Mouse (Mus musculus) heart, embryonic 11.5 days (tissue): ENCODE results near the gene Plod1. TPM values are rescaled to one million over a fixed set of nuclear protein-coding genes. Genes with fewer than 3 reads are reported as not detected.

ENCODE experiments used
- ATAC-seq: fragments of 200-750 bp; cut with Nextera tagmentation; replicated peaks from 2 replicates; pipeline ENCODE4 v1.8.0; 2017; ENCODE audit warnings: moderate library complexity; ENCODE audit not compliant: insufficient number of reproducible peaks, low FRiP score, low TSS enrichment
- H3K27ac ChIP-seq: fragments of 300-500 bp; sonication (generic); 2 replicates; pipeline ENCODE4 v1.5.1; 2014; ENCODE audit warnings: mild to moderate bottlenecking, low read depth, low read length
- H3K27me3 ChIP-seq: fragments of 300-500 bp; sonication (generic); 2 replicates; pipeline ENCODE4 v1.6.1; 2014; ENCODE audit warnings: mild to moderate bottlenecking, low read length, mixed read lengths; ENCODE audit not compliant: control insufficient read depth, insufficient read depth
- H3K36me3 ChIP-seq: fragments of 300-500 bp; sonication (generic); 2 replicates; pipeline ENCODE4 v1.6.1; 2014; ENCODE audit warnings: mild to moderate bottlenecking, low read length, moderate library complexity, mixed read lengths; ENCODE audit not compliant: control insufficient read depth, insufficient read depth
- H3K4me1 ChIP-seq: fragments of 300-500 bp; sonication (generic); 2 replicates; pipeline ENCODE4 v1.6.1; 2014; ENCODE audit warnings: low read length; ENCODE audit not compliant: control insufficient read depth, insufficient read depth
- H3K4me2 ChIP-seq: fragments of 300-500 bp; sonication (generic); 2 replicates; pipeline ENCODE4 v1.6.1; 2014; ENCODE audit warnings: mild to moderate bottlenecking, moderate library complexity
- H3K4me3 ChIP-seq: fragments of 300-500 bp; sonication (generic); 2 replicates; pipeline ENCODE4 v1.5.1; 2014; ENCODE audit warnings: low read depth, low read length
- H3K9ac ChIP-seq: fragments of 300-500 bp; sonication (generic); 2 replicates; pipeline ENCODE4 v1.6.1; 2014; ENCODE audit warnings: mild to moderate bottlenecking, low read depth, low read length, moderate library complexity
- H3K9me3 ChIP-seq: fragments of 300-500 bp; sonication (generic); replicated peaks from 2 replicates; pipeline ENCODE4 v1.6.1; 2016; ENCODE audit warnings: low read length; ENCODE audit not compliant: control insufficient read depth
- WGBS: fragments of 180-500 bp; shearing (Covaris S2); extraction: QIAGEN DNeasy Blood & Tissue Kit; methylation state at CpG from one replicate; pipeline ENCODE4 v1.1.7; 2014; ENCODE audit not compliant: insufficient replicate concordance; 5-methylcytosine and 5-hydroxymethylcytosine counted together
- polyA plus RNA-seq: library from polyadenylated mRNA; unstranded; fragments of >200 nt; fragmentation: Nextera tagmentation; extraction: Ambion mirVana; gene quantifications from 2 replicates; pipeline ENCODE4 v1.2.1, GENCODE M21; 2014

Gene Plod1
- polyA plus RNA-seq, 1 experiment from 2014 or later = 40.1 TPM

DNA sequence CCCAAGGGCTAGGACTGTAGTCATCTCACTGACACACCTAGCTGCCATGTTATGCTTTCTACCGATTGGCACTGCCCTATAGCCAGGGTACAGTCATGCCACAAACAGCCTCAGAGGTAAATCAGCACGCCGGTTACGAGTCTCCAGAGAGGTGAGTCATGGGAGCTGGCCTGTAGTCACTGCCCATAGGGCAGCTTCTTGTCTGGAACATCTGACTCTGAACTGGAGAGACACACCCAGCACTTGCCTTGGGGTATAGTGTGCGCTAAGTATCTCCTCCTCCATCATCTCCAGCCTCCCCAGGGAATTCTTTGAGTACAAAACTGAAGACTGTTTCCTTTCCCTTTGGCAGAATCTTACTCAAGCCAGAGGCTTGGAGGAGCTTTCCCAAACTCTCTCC lies 30.3 kb downstream of the Plod1 start:
- ATAC-seq = no peak
- H3K36me3 ChIP-seq = peaks cover 5% of the 10 kb centered on the region; the same call in 1 of the 2 replicates
- 85% methylated on average over 5 of the region's 5 CpGs for WGBS
- no peak overlapping the region for H3K27ac ChIP-seq
- H3K9me3 ChIP-seq = no peaks in the 10 kb centered on the region
- no peak overlapping the region for H3K4me3 ChIP-seq
- no peak overlapping the region for H3K4me2 ChIP-seq
- no peak overlapping the region for H3K9ac ChIP-seq
- no peaks in the 10 kb centered on the region for H3K27me3 ChIP-seq
- peaks cover 7% of the 10 kb centered on the region for H3K4me1 ChIP-seq

DNA sequence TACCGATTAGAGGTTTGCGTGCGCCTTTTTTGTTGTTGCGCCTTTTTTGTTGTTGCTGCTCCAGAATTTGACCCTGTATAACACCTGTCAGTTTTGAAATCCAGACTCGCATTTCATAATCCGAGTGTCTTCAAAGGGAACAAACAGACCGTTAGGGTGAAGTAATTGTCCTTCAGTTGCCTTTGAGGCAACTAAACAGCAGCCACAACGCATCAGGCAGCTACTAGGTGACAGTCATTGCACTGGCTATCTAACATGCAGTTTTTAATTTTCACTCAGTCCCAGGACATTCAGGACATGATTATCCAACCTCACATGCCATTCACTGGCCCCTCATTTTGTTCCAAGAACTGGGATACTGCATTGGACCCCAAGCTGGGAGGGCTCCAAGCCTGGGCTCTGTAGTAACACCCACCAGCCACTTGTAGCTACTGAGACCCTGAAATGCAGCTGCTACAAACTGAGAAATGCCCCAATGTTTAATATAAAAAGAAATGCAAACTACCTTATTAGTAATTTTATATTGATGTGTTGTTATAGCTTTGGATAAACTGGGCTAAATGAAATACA lies 31.4 kb downstream of the Plod1 start:
- 2% methylated on average over 8 of the region's 8 CpGs for WGBS
- ATAC-seq = peak; percentile 8

DNA sequence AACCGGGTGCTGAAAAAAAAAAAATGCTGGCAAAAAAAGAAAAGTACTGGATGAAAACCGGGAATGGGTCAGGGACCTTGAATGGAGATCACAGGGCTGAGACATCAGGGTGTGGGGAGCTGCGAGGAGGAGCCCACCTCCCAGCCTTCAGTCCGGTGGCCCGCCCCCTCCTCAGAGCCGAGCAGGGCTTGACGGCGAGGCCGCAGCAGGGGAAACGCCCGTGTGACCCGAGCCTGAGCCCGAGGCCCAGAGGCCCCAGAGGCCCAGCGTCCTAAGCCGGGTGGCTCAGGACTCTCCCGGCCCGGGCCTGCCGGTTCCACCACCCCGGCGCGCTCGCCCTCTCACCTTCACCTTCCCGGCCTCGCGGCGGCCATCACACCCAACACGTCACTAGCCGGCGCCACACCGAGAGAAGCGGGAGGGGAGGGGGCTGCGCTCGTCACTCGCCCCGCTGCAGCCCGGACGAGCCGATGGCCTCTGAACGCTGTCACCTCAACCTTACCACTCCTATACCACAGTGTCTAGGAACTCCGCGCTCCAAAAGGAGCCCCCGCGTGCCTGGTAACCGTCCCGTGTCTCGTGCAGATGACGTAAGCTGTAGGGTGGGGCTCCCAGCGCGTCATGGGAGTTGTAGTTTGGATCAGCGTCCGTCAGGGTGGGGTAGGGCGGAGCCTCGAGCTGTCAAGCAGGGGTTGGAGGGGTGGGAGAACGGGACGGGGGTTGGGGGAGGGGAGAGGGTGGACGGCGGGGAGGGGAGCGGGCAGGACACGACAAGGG lies 32.1 kb downstream of the Plod1 start, which contains the start of gene Mfn2:
Gene Mfn2 (minus strand): TSS at position 392 of the 777 bp plus-strand sequence.
- H3K9ac ChIP-seq = peak within 1 kb of the TSS; percentile 89
- peak within 1 kb of the TSS; percentile 67 for H3K4me2 ChIP-seq
- H3K4me1 ChIP-seq = peaks cover 19% of the 10 kb centered on the region
- peak; percentile 93 for ATAC-seq
- H3K9me3 ChIP-seq = no peaks in the 10 kb centered on the region
- peak within 1 kb of the TSS; percentile 89 for H3K27ac ChIP-seq
- under 1% methylated on average over 59 of the region's 59 CpGs for WGBS
- peak within 1 kb of the TSS; percentile 94 for H3K4me3 ChIP-seq
- peaks cover 14% of the 10 kb centered on the region for H3K36me3 ChIP-seq
- H3K27me3 ChIP-seq = no peaks in the 10 kb centered on the region

More for the DNA sequence above, 31.4 kb downstream of the Plod1 start:
- no peaks in the 10 kb centered on the region for H3K27me3 ChIP-seq
- H3K27ac ChIP-seq = peak overlapping the region; percentile 24; the same call in 1 of the 2 replicates
- H3K9ac ChIP-seq = peak overlapping the region; percentile 89
- H3K4me1 ChIP-seq = peaks cover 16% of the 10 kb centered on the region
- H3K4me3 ChIP-seq = peak overlapping the region; percentile 94
- H3K9me3 ChIP-seq = no peaks in the 10 kb centered on the region
- peak overlapping the region; percentile 60 for H3K4me2 ChIP-seq
- H3K36me3 ChIP-seq = peaks cover 9% of the 10 kb centered on the region; the same call in 1 of the 2 replicates

DNA sequence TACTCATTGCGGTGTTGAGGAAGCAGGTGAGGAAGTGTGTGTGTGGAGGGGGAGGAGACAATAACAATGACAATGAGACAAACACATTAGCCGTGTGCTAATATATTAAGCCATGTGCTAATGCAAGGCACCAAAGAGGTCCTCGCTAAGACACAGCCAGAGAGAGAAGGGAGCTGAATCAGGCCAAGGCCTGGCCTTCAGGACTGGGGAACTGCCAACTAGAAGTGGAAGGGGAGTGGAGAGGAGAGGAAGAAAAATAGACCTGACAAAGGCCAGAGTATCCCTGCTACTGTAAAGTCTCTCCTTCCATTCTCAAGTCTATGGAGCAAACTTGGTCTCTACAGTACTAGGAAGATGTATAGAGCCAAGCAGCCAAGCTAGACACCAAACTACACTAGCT lies 33.0 kb downstream of the Plod1 start:
- no peak for ATAC-seq
- H3K4me2 ChIP-seq = peak overlapping the region; percentile 67
- H3K27me3 ChIP-seq = no peaks in the 10 kb centered on the region
- peaks cover 16% of the 10 kb centered on the region for H3K36me3 ChIP-seq
- H3K4me1 ChIP-seq = peaks cover 19% of the 10 kb centered on the region
- 80% methylated on average over 3 of the region's 3 CpGs for WGBS
- H3K9ac ChIP-seq = peak overlapping the region; percentile 89
- no peak overlapping the region for H3K27ac ChIP-seq
- peak overlapping the region; percentile 94 for H3K4me3 ChIP-seq
- H3K9me3 ChIP-seq = no peaks in the 10 kb centered on the region

DNA sequence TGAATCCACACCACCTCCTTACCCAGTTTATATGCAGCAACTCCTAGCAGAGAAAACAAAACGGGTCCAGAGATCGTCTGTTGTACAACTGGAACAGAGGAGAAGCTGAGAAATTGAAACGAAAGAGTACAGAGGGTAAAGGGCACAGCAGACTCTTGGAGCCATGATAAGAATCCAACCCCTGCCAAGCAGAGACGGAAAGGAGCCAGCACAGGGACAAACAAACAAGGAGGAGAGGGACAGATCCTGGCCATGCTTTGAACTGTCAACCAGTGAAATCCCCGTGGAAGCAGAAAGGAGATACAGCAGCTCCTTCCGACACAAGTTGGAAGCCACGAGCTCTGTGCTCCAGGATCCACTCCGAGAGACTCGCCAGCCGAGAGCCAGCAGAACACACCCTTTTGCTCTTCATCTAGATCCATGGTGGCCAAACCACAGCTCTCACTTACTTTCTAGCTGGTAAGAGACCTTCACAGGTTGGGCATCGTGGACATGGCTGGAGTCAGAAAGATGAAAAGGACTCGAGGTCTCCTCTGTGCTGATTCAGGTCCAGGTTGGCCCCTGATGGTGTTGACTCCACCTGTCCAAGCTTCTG lies 33.6 kb downstream of the Plod1 start:
- no peak overlapping the region for H3K4me3 ChIP-seq
- H3K9me3 ChIP-seq = no peaks in the 10 kb centered on the region
- H3K9ac ChIP-seq = no peak overlapping the region
- no peak overlapping the region for H3K27ac ChIP-seq
- no peaks in the 10 kb centered on the region for H3K27me3 ChIP-seq
- no peak overlapping the region; the same call in 1 of the 2 replicates for H3K4me2 ChIP-seq
- peaks cover 19% of the 10 kb centered on the region for H3K4me1 ChIP-seq
- no peak for ATAC-seq
- WGBS = 84% methylated on average over 12 of the region's 12 CpGs
- H3K36me3 ChIP-seq = peaks cover 19% of the 10 kb centered on the region

DNA sequence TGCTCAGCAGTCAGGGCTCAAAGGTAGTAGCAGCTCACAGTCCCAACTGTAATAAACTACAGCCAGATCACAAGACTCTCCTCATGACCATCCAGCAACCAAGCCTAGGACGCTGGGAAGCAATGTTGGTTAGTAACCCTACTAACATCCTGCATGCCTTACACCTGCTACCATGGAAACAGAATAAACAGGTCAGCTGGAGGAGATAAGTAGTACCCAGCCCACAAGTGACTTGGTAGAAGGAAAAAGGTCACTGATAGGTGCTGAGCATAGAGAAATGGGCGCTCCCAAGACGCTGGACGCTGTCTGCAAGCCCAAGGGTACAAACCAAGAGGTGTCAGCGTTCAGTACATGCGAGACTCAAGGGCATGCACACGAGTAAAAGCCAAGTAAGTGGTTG lies 36.1 kb downstream of the Plod1 start:
- peak overlapping the region; percentile 25 for H3K27ac ChIP-seq
- no peak overlapping the region for H3K9ac ChIP-seq
- peaks cover 36% of the 10 kb centered on the region for H3K4me1 ChIP-seq
- ATAC-seq = no peak
- peaks cover 27% of the 10 kb centered on the region for H3K36me3 ChIP-seq
- no peaks in the 10 kb centered on the region for H3K9me3 ChIP-seq
- H3K4me2 ChIP-seq = no peak overlapping the region
- no peaks in the 10 kb centered on the region for H3K27me3 ChIP-seq
- WGBS = 60% methylated on average over 7 of the region's 7 CpGs
- H3K4me3 ChIP-seq = no peak overlapping the region

DNA sequence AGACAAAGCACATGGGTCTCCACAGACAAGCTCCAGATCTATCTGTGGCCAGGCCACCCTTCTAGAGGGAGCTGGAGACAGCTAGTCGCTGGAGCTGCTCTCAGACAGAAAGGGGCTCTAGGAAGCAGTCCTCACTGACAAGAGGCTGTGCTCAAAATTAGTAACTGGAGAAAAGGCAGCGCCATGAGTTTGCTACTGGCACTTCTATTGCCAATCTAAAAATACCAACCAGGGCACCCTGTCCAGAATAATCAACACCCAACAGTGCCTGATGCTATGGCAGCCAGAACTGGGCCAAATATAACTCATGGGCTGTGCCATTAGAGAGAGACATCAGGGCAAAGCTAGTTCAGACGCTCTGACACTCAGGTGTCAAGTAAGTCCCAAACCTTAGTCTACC lies 39.2 kb downstream of the Plod1 start:
- Histone ChIP-seq H3K4me1 (peaks cover 30% of the 10 kb centered on the region), H3K9ac (no peak overlapping the region), H3K27me3 (no peaks in the 10 kb centered on the region), H3K9me3 (no peaks in the 10 kb centered on the region), H3K4me2 (0 out of 2 replicates have a peak overlapping the region, but pooled peaks have one; percentile 25), H3K36me3 (peaks cover 34% of the 10 kb centered on the region), H3K27ac (peak overlapping the region; percentile 88), H3K4me3 (no peak overlapping the region)
- no peak for ATAC-seq
- WGBS = 48% methylated on average over 3 of the region's 3 CpGs

DNA sequence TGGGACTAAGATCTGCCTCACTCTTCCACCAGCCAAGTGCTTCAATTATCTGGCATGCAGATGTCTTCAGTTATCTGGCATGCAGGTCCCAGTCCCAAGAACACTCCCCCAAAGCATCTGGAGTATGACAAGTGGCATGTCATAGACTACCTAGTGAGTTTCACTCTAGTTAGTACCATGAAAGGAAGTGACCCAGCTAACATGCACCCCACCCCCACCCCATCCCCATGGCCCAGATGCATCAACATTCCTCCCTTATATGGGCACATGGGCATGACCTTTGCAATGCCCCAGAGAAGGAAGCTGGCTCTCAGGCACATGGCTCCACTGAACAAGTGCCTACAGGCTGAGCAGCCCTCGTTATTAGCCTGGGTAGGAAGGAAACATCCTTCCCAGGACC lies 40.2 kb downstream of the Plod1 start:
- Histone ChIP-seq H3K27ac (peak overlapping the region; percentile 88), H3K9ac (no peak overlapping the region), H3K9me3 (no peaks in the 10 kb centered on the region), H3K4me1 (peaks cover 30% of the 10 kb centered on the region), H3K27me3 (no peaks in the 10 kb centered on the region), H3K4me3 (no peak overlapping the region), H3K4me2 (no peak overlapping the region), H3K36me3 (peaks cover 29% of the 10 kb centered on the region)
- WGBS = 58% methylated on average over 1 of the region's 1 CpGs
- peak; percentile 61 for ATAC-seq
